Mouse (Mus musculus) urinary bladder, adult 2 months (tissue): ENCODE data around the gene Krtcap3. TPM values are rescaled to one million over a fixed set of nuclear protein-coding genes. Genes with fewer than 3 reads are reported as not detected.

ENCODE experiments used
- DNase-seq: peaks from one replicate; pipeline ENCODE4 v3.0.0; 2022; ENCODE audit warnings: low spot score
- polyA plus RNA-seq: library from polyadenylated mRNA; depleted of rRNA; stranded (reverse); fragments of >200 nt; gene quantifications from 2 replicates; pipeline ENCODE4 v1.2.3, GENCODE M21; 2012

Krtcap3 gene
- polyA plus RNA-seq, 1 experiment, result 56.9 TPM

GRCm38 (mm10) chr5:31252795-31253545, 1.5 kb downstream of the Krtcap3 start:
- no peak for DNase-seq

- no peak for DNase-seq
Measured at GRCm38 (mm10) chr5:31253806-31254205, 2.3 kb downstream of the Krtcap3 start.

GRCm38 (mm10) chr5:31254452-31254851, 3.0 kb downstream of the Krtcap3 start:
- no peak for DNase-seq

GRCm38 (mm10) chr5:31254901-31255300, 3.4 kb downstream of the Krtcap3 start:
- no peak for DNase-seq

- DNase-seq, result no peak
Measured at GRCm38 (mm10) chr5:31255381-31255780, 3.9 kb downstream of the Krtcap3 start.

- no peak for DNase-seq
Measured at GRCm38 (mm10) chr5:31255971-31256370, 4.5 kb downstream of the Krtcap3 start.

GRCm38 (mm10) chr5:31257616-31258015, 6.1 kb downstream of the Krtcap3 start:
- no peak for DNase-seq

GRCm38 (mm10) chr5:31266101-31266500, 14.6 kb downstream of the Krtcap3 start:
- DNase-seq, result no peak

- DNase-seq, result no peak
Measured at GRCm38 (mm10) chr5:31267686-31268085, 16.2 kb downstream of the Krtcap3 start.

GRCm38 (mm10) chr5:31273018-31273417, 21.5 kb downstream of the Krtcap3 start:
- DNase-seq, result no peak

GRCm38 (mm10) chr5:31279245-31279988, 27.9 kb downstream of the Krtcap3 start:
- DNase-seq, result no peak

GRCm38 (mm10) chr5:31288225-31288624, 36.7 kb downstream of the Krtcap3 start:
- no peak for DNase-seq

- no peak for DNase-seq
Measured at GRCm38 (mm10) chr5:31288655-31289054, 37.2 kb downstream of the Krtcap3 start.

- no peak for DNase-seq
Measured at GRCm38 (mm10) chr5:31289626-31290230, 38.2 kb downstream of the Krtcap3 start.

- peak; percentile 77 for DNase-seq
Measured at GRCm38 (mm10) chr5:31290521-31291360, 39.2 kb downstream of the Krtcap3 start, which contains the start of gene Ift172. Gene Ift172 (minus strand): TSS chr5:31291116.

GRCm38 (mm10) chr5:31291361-31291688, 39.8 kb downstream of the Krtcap3 start:
- DNase-seq, result no peak

GRCm38 (mm10) chr5:31294964-31295605, 43.6 kb downstream of the Krtcap3 start:
- no peak for DNase-seq

- DNase-seq, result no peak
Measured at GRCm38 (mm10) chr5:31295606-31296141, 44.2 kb downstream of the Krtcap3 start, which contains the start of gene Fndc4. Gene Fndc4 (minus strand): TSS chr5:31296080.

- DNase-seq, result no peak
Measured at GRCm38 (mm10) chr5:31297047-31297757, 45.7 kb downstream of the Krtcap3 start, which contains the start of gene Gckr. Gene Gckr (plus strand): TSS chr5:31297443.

GRCm38 (mm10) chr5:31297981-31298380, 46.5 kb downstream of the Krtcap3 start:
- no peak for DNase-seq
